Mouse (Mus musculus) forebrain, postnatal 0 days (tissue): ENCODE results near the gene Tmem206. TPM values are rescaled to one million over a fixed set of nuclear protein-coding genes. Genes with fewer than 3 reads are reported as not detected.

Source experiments
- ATAC-seq: fragments of 200-750 bp; cut with Nextera tagmentation; 2 replicates; pipeline ENCODE4 v1.8.0; 2017; ENCODE audit warnings: mild to moderate bottlenecking, moderate library complexity
- DNase-seq: peaks from one replicate; pipeline ENCODE4 v3.0.0-alpha.2; 2015
- H3K27ac ChIP-seq: fragments of 300-500 bp; sonication (generic); 2 replicates; pipeline ENCODE4 v1.5.1; 2014; ENCODE audit warnings: low read depth, mild to moderate bottlenecking, antibody characterized with exemption, low read length, moderate library complexity, mixed read lengths
- H3K27me3 ChIP-seq: fragments of 300-500 bp; sonication (generic); 2 replicates; pipeline ENCODE4 v1.6.1; 2014; ENCODE audit warnings: mild to moderate bottlenecking, low read length, mixed read lengths; ENCODE audit not compliant: insufficient read depth
- H3K36me3 ChIP-seq: fragments of 300-500 bp; sonication (generic); 2 replicates; pipeline ENCODE4 v1.6.1; 2014; ENCODE audit warnings: mild to moderate bottlenecking, moderate library complexity; ENCODE audit not compliant: insufficient read depth
- H3K4me1 ChIP-seq: fragments of 300-500 bp; sonication (generic); 2 replicates; pipeline ENCODE4 v1.6.1; 2014; ENCODE audit warnings: antibody characterized with exemption; ENCODE audit not compliant: insufficient read depth
- H3K4me2 ChIP-seq: fragments of 300-500 bp; sonication (generic); 2 replicates; pipeline ENCODE4 v1.6.1; 2014; ENCODE audit warnings: low read depth, mild to moderate bottlenecking, moderate library complexity
- H3K4me3 ChIP-seq: fragments of 300-500 bp; sonication (generic); 2 replicates; pipeline ENCODE4 v1.5.1; 2014; ENCODE audit warnings: low read depth, low read length, mixed read lengths
- H3K9ac ChIP-seq: fragments of 300-500 bp; sonication (generic); 2 replicates; pipeline ENCODE4 v1.6.1; 2014; ENCODE audit warnings: mild to moderate bottlenecking
- H3K9me3 ChIP-seq: fragments of 300-500 bp; sonication (generic); 2 replicates; pipeline ENCODE4 v1.6.1; 2016; ENCODE audit warnings: low read length
- CTCF ChIP-seq: sonication (generic); IDR thresholded peaks from 2 replicates; pipeline ENCODE4 v1.5.1; 2016; ENCODE audit warnings: antibody characterized with exemption, control low read depth, low read depth
- WGBS: fragments of 180-500 bp; shearing (Covaris S2); extraction: QIAGEN DNeasy Blood & Tissue Kit; methylation state at CpG from one replicate; pipeline ENCODE4 v1.1.7; 2014; 5-methylcytosine and 5-hydroxymethylcytosine counted together
- polyA plus RNA-seq: library from polyadenylated mRNA; unstranded; fragments of >200 nt; fragmentation: Nextera tagmentation; extraction: Ambion mirVana; gene quantifications from 2 replicates; pipeline ENCODE4 v1.2.1, GENCODE M21; 2015
- total RNA-seq: library from RNA; depleted of rRNA; stranded (reverse); fragments of >200 nt; gene quantifications from 2 replicates; pipeline ENCODE4 v1.2.3, GENCODE M21; 2014; rRNA removed

The Tmem206 gene
- total and polyA plus RNA-seq, 2 experiments from 2014 or later = 28.3 to 30.8 TPM

GRCm38 (mm10) chr1:191396446-191396845, 70.7 kb downstream of the Tmem206 start:
- Histone ChIP-seq H3K4me2 (peak overlapping the region; percentile 69), H3K4me1 (peaks cover 5% of the 10 kb centered on the region; the same call in 1 of the 2 replicates), H3K27ac (peak overlapping the region; percentile 75), H3K27me3 (no peaks in the 10 kb centered on the region), H3K36me3 (no peaks in the 10 kb centered on the region), H3K4me3 (peak overlapping the region; percentile 74), H3K9ac (peak overlapping the region; percentile 62), H3K9me3 (no peaks in the 10 kb centered on the region)
- under 1% methylated on average over 37 of the region's 74 CpGs for WGBS
- peak; percentile 6 for ATAC-seq
- DNase-seq = no peak
- no peak for TF ChIP-seq CTCF

GRCm38 (mm10) chr1:191396897-191397849, 71.5 kb downstream of the Tmem206 start:
- H3K36me3 ChIP-seq = no peaks in the 10 kb centered on the region
- TF ChIP-seq CTCF = no peak
- ATAC-seq (peak; percentile 97), DNase-seq (peak; percentile 99)
- H3K9ac ChIP-seq = peak overlapping the region; percentile 65
- peak overlapping the region; percentile 69 for H3K4me2 ChIP-seq
- H3K4me3 ChIP-seq = peak overlapping the region; percentile 74
- H3K9me3 ChIP-seq = no peaks in the 10 kb centered on the region
- no peaks in the 10 kb centered on the region for H3K27me3 ChIP-seq
- under 1% methylated on average over 78 of the region's 82 CpGs for WGBS
- H3K4me1 ChIP-seq = peaks cover 5% of the 10 kb centered on the region; the same call in 1 of the 2 replicates
- H3K27ac ChIP-seq = peak overlapping the region; percentile 96

Other genes with a start within 250 kb of the Tmem206 start
- gene Batf3, start 228.1 kb upstream of the Tmem206 start, total RNA-seq = 1.4 and 1.8 TPM in 2 replicates
- gene Batf3, start 228.1 kb upstream of the Tmem206 start, polyA plus RNA-seq = 1.2 and 1.3 TPM in 2 replicates
- gene Fam71a, start 161.1 kb upstream of the Tmem206 start, total RNA-seq = not detected in 2 replicates
- gene Fam71a, start 161.1 kb upstream of the Tmem206 start, polyA plus RNA-seq = not detected in 2 replicates
- gene Atf3, start 107.9 kb upstream of the Tmem206 start, total RNA-seq = 0.62 and 1.5 TPM in 2 replicates
- 1.1 and 1.4 TPM in 2 replicates for gene Atf3, start 107.9 kb upstream of the Tmem206 start, polyA plus RNA-seq
- 170 and 329 TPM in 2 replicates for gene Nenf, start 7.7 kb upstream of the Tmem206 start, total RNA-seq
- gene Nenf, start 7.7 kb upstream of the Tmem206 start, polyA plus RNA-seq = 189 and 236 TPM in 2 replicates
- 36.6 and 39.2 TPM in 2 replicates for gene Ppp2r5a, start 77.4 kb downstream of the Tmem206 start, total RNA-seq
- gene Ppp2r5a, start 77.4 kb downstream of the Tmem206 start, polyA plus RNA-seq = 10.1 and 11.5 TPM in 2 replicates
- gene Dtl, start 249.6 kb downstream of the Tmem206 start, total RNA-seq = 3.2 and 5.8 TPM in 2 replicates
- 2.8 and 4.5 TPM in 2 replicates for gene Dtl, start 249.6 kb downstream of the Tmem206 start, polyA plus RNA-seq
- gene Ints7, start 249.7 kb downstream of the Tmem206 start, total RNA-seq = 29.8 and 47.8 TPM in 2 replicates
- 21.6 and 27.9 TPM in 2 replicates for gene Ints7, start 249.7 kb downstream of the Tmem206 start, polyA plus RNA-seq